Mouse (Mus musculus): Measurements from ENCODE around the gene Tvp23a. TPM values are rescaled to one million over a fixed set of nuclear protein-coding genes. Genes with fewer than 3 reads are reported as not detected.

Tvp23a gene
- polyA plus RNA-seq, 1 experiment from 2014 or later, result 6.8 TPM

DNA sequence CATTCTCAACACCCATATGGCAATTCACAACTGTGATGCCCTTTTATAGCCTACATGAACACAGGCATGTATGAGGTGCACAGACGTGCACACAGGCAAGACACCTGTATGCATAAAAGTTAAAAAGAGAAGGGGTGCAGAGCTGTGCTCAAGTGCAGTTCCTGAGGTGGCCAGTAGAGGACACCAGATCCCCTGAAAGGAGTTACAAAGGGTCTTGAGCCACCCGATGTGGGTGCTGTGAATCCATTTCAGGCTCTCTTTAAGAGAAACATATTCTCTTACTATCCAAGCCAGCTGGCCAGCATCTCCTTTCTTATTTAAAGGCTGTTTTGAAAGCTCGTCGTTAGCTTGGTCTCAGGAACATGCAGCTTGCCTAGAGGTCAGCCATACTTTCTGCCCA lies 30.3 kb downstream of the Tvp23a start:
- Histone ChIP-seq H3K9me3 (ENCODE audit: control insufficient read depth, low read length) (no peaks in the 10 kb centered on the region), H3K9ac (ENCODE audit: low read depth, low read length) (no peak overlapping the region), H3K4me2 (ENCODE audit: low read depth, low read length) (no peak overlapping the region), H3K27ac (ENCODE audit: low read length) (no peak overlapping the region), H3K4me1 (ENCODE audit: control insufficient read depth, insufficient read depth, low read length) (peaks cover 4% of the 10 kb centered on the region; the same call in 1 of the 2 replicates), H3K36me3 (ENCODE audit: control insufficient read depth, insufficient read depth, low read length) (peaks cover 18% of the 10 kb centered on the region), H3K4me3 (ENCODE audit: low read length) (no peak overlapping the region), H3K27me3 (replicated peaks; ENCODE audit: control insufficient read depth, insufficient read depth, low read length) (no peaks in the 10 kb centered on the region)
- WGBS, result 92% methylated on average over 4 of the region's 4 CpGs
- no peak for ATAC-seq

DNA sequence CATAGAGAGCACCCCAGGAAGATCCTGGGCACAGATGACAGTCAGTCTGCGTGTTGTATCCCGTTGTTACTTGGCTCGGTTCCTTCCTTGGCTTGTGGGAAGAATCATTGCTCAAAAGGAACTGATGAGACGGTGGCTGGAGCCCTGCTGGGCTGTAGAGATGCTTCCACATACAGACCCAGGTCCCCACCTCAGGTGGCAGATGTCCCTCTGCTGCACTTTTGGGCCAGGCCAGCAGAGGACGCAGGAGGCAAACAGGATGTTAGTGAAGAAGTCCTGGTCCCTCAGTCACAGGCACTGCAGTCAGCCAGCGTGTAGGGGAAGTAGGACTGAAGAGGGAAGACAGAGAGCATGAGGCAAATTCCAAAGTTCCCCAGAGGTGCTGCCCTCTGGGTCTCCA lies 31.2 kb downstream of the Tvp23a start:
- Histone ChIP-seq H3K4me1 (ENCODE audit: control insufficient read depth, insufficient read depth, low read length) (peaks cover 4% of the 10 kb centered on the region; the same call in 1 of the 2 replicates), H3K9ac (ENCODE audit: low read depth, low read length) (no peak overlapping the region), H3K4me3 (ENCODE audit: low read length) (no peak overlapping the region), H3K4me2 (ENCODE audit: low read depth, low read length) (no peak overlapping the region), H3K36me3 (ENCODE audit: control insufficient read depth, insufficient read depth, low read length) (peaks cover 13% of the 10 kb centered on the region), H3K27ac (ENCODE audit: low read length) (no peak overlapping the region), H3K27me3 (replicated peaks; ENCODE audit: control insufficient read depth, insufficient read depth, low read length) (no peaks in the 10 kb centered on the region), H3K9me3 (ENCODE audit: control insufficient read depth, low read length) (no peaks in the 10 kb centered on the region)
- WGBS, result 78% methylated on average over 6 of the region's 6 CpGs
- no peak for ATAC-seq

DNA sequence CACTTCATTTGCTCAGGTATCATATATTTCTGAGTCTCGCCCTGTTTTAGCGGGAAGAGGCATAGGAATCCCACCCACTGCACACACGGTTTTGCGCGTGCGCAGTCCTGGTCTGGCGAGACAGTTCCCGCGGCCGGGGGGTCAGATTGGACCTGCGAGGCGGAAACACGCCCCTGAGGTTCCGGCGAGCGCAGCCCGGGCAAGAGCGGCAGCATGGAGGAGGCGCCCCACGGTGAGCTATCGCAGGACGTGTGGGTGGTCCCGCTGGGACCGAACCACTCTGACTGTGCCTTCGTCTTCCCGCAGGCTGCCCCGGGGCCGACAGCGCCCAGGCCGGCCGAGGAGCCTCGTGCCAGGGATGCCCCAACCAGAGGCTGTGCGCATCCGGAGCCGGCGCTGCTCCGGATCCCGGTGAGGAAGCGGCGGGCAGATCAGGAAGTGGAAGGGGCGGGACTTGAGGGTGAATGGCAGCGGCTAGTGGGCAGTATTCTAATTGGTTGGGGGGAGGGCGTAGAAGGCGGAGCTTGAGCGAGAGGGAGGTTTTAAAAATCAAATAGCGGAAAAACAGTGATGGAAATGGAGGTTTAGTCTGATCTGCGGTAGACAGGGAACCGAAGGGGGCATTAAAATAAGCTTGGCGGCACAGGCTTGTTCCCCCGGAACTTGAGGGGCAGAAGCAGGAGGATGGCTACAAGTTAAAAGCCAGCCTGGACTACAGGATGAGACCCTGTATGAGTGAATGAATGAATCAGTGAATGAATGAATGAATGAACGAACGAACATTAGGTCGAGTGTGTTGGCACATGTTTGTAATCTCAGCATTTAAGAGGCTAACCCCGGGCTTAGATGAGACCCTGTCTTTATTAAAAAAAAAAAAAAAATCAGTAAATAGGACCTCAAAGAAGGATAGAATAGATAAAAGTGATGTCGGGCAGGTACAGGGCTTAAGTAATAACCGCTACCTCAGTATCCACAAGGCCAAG lies 35.1 kb downstream of the Tvp23a start, which contains the start of gene Nubp1:
Gene Nubp1 (plus strand): TSS at position 185 of the 983 bp plus-strand sequence.
- ATAC-seq, result peak; percentile 99
- 3% methylated on average over 56 of the region's 56 CpGs for WGBS

DNA sequence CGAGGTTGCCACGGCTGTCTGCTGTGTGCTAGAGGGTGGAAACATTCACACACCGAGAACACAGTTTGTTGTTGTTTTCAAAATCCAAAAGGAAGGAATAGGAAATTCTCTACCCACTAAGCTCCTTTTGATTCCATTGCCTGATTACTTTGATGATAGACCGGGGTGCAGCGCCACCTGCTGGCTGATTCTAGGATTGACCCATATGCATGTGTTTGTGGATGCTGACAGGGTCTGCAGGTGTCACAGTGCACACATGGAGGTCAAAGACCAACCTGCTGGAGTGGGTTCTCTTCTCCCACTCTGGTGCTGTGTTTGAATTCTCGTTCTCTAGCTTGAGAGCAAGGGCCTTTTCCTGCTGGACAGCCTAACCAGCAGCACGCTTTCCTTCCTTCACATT lies 48.0 kb downstream of the Tvp23a start:
- Histone ChIP-seq H3K4me1 (ENCODE audit: control insufficient read depth, insufficient read depth, low read length) (no peaks in the 10 kb centered on the region), H3K27me3 (replicated peaks; ENCODE audit: control insufficient read depth, insufficient read depth, low read length) (no peaks in the 10 kb centered on the region), H3K36me3 (ENCODE audit: control insufficient read depth, insufficient read depth, low read length) (no peaks in the 10 kb centered on the region), H3K4me3 (ENCODE audit: low read length) (no peak overlapping the region), H3K9ac (ENCODE audit: low read depth, low read length) (no peak overlapping the region), H3K9me3 (ENCODE audit: control insufficient read depth, low read length) (no peaks in the 10 kb centered on the region), H3K4me2 (ENCODE audit: low read depth, low read length) (no peak overlapping the region), H3K27ac (ENCODE audit: low read length) (no peak overlapping the region)
- 31% methylated on average over 7 of the region's 7 CpGs for WGBS
- ATAC-seq, result no peak; the same call in 1 of the 2 replicates

More for the DNA sequence above, 35.1 kb downstream of the Tvp23a start, which contains the start of gene Nubp1:
- Histone ChIP-seq H3K27ac (ENCODE audit: low read length) (peak within 1 kb of the TSS; percentile 91), H3K36me3 (ENCODE audit: control insufficient read depth, insufficient read depth, low read length) (0 out of 2 replicates have a peak, but pooled peaks cover 3% of the 10 kb centered on the region), H3K9ac (ENCODE audit: low read depth, low read length) (peak within 1 kb of the TSS; percentile 86), H3K27me3 (replicated peaks; ENCODE audit: control insufficient read depth, insufficient read depth, low read length) (no peaks in the 10 kb centered on the region), H3K9me3 (ENCODE audit: control insufficient read depth, low read length) (no peaks in the 10 kb centered on the region), H3K4me3 (ENCODE audit: low read length) (peak within 1 kb of the TSS; percentile 89), H3K4me2 (ENCODE audit: low read depth, low read length) (peak within 1 kb of the TSS; percentile 81), H3K4me1 (ENCODE audit: control insufficient read depth, insufficient read depth, low read length) (peaks cover 4% of the 10 kb centered on the region; the same call in 1 of the 2 replicates)

DNA sequence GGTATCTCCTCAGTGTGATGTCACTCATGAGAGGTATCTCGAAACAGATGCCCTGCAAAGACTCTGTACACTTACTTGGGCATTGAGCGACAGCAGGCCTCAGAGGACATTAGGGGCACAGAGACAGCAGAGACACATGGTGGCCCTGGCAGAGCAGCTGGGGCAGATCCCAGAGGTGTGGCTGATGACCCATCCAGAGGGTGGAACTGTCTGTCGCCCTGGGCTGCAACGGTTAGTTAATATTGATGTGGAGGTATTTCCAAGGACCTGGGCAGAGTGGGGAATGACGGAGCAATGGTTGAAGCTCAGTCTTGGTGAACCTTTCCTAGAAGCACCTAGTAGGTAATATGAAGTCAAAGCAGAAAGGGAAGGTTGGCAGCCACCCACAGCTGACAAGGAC lies 48.4 kb downstream of the Tvp23a start:
- ATAC-seq, result no peak
- H3K9me3 ChIP-seq (ENCODE audit: control insufficient read depth, low read length), result no peaks in the 10 kb centered on the region
- H3K9ac ChIP-seq (ENCODE audit: low read depth, low read length), result no peak overlapping the region
- no peaks in the 10 kb centered on the region for H3K36me3 ChIP-seq (ENCODE audit: control insufficient read depth, insufficient read depth, low read length)
- H3K4me3 ChIP-seq (ENCODE audit: low read length), result no peak overlapping the region
- no peaks in the 10 kb centered on the region for H3K27me3 ChIP-seq (replicated peaks; ENCODE audit: control insufficient read depth, insufficient read depth, low read length)
- H3K4me1 ChIP-seq (ENCODE audit: control insufficient read depth, insufficient read depth, low read length), result no peaks in the 10 kb centered on the region
- H3K4me2 ChIP-seq (ENCODE audit: low read depth, low read length), result no peak overlapping the region
- H3K27ac ChIP-seq (ENCODE audit: low read length), result no peak overlapping the region
- 70% methylated on average over 5 of the region's 5 CpGs for WGBS

DNA sequence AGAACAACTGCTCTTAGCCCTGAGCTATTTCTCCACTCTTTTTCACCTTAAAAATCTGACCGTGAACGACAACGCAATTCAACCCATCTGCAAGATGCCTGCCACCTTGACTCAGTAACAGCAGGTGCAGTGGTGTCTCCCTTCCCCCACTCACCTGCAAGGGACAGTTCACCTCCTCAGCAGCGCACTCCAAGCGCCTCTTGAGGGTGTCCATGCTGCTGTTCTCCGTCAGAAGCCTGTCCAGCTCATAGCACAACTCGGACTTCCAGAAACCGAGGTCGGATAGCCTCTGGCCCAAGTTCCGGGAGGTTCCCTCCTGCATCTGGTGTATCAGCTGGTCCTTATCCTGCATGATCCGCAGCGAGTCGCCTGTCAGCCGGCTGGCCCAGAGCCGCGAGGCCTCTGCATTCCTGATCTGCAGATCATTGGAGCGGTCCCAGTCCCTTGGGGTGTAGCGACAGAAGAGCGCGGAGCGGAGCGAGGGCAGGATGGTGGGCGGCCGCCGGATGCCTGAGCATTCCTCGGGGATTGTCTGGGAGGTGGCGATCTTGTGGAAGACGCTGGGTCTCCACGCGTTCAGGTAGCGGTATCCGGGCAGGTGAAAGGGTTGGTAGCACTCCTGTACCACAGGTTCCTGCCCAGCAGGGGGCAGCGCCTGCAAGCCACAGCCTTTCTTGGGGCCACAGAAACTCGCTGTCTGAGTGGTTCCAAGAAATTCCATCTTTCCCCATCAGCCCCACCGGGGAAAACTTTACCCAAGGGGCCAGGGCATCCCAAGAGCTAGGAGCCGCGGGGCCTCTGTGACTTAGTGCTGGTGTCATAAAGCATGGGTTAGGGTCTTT lies 52.2 kb downstream of the Tvp23a start, which contains the start of gene Tekt5:
Gene Tekt5 (minus strand): TSS at position 792 of the 842 bp plus-strand sequence.
- peak within 1 kb of the TSS; percentile 41 for H3K9ac ChIP-seq (ENCODE audit: low read depth, low read length)
- H3K27ac ChIP-seq (ENCODE audit: low read length), result no peak within 1 kb of the TSS
- peak; percentile 77 for ATAC-seq
- peak within 1 kb of the TSS; percentile 37 for H3K4me3 ChIP-seq (ENCODE audit: low read length)
- H3K4me1 ChIP-seq (ENCODE audit: control insufficient read depth, insufficient read depth, low read length), result no peaks in the 10 kb centered on the region
- H3K36me3 ChIP-seq (ENCODE audit: control insufficient read depth, insufficient read depth, low read length), result no peaks in the 10 kb centered on the region
- no peaks in the 10 kb centered on the region for H3K27me3 ChIP-seq (replicated peaks; ENCODE audit: control insufficient read depth, insufficient read depth, low read length)
- no peaks in the 10 kb centered on the region for H3K9me3 ChIP-seq (ENCODE audit: control insufficient read depth, low read length)
- peak within 1 kb of the TSS; percentile 76 for H3K4me2 ChIP-seq (ENCODE audit: low read depth, low read length)
- 5% methylated on average over 37 of the region's 37 CpGs for WGBS

DNA sequence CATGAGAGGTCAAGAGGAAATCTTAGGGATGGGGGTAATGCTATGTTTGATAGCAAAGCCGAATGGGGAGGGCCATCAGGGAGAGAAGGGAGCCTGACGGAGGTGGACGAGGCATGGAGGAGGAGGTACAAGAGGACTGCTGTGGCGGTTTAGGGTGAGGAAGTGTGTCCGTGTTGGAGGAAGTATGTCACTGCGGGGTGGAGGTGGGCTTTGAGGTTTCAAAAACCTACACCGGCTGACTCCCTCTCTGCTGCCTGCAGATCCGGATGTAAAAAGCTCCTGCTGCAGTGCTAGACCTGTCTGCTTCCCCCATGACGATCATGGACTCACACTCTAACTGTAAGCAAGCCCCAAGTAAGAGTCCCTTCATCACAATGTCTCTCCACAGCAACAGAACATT lies 54.6 kb downstream of the Tvp23a start:
- Histone ChIP-seq H3K27me3 (replicated peaks; ENCODE audit: control insufficient read depth, insufficient read depth, low read length) (no peaks in the 10 kb centered on the region), H3K36me3 (ENCODE audit: control insufficient read depth, insufficient read depth, low read length) (no peaks in the 10 kb centered on the region), H3K9ac (ENCODE audit: low read depth, low read length) (no peak overlapping the region), H3K9me3 (ENCODE audit: control insufficient read depth, low read length) (no peaks in the 10 kb centered on the region), H3K4me3 (ENCODE audit: low read length) (no peak overlapping the region), H3K4me1 (ENCODE audit: control insufficient read depth, insufficient read depth, low read length) (no peaks in the 10 kb centered on the region), H3K4me2 (ENCODE audit: low read depth, low read length) (no peak overlapping the region), H3K27ac (ENCODE audit: low read length) (no peak overlapping the region)
- no peak for ATAC-seq
- 71% methylated on average over 9 of the region's 9 CpGs for WGBS

DNA sequence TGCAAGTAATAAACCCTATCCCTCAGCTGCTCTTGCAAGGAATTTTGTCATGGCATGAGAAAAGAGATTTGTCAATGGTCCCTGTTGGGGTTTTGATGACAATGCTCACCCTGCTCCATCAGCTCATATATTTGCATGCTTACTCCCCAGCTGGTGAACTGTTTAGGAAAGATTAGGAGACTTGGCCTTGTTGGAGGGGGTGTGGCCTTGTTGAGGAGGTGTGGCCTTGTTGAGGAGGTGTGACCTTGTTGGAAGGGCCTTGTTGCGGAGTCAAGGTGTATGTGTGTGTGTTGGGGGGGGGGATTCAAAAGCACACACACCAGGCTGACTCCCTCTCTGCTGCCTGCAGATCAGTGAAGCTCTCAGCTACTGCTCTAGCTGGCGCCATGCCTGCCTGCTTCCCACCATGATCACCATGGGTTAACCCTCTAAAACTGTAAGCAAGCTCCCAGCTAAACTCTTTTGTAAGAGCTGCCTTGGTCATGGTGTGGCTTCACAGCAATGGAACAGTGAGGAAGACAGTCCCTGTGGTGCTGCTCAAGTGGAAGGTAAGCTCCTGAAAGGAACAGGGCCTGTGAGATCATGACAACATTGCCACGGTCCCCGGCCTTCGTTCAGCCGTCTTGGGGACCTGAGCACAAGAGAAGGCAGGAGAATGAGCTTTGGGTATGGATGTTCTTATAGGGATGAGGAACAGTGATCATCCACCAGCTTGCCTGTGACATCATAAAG lies 58.4 kb downstream of the Tvp23a start:
- Histone ChIP-seq H3K9ac (ENCODE audit: low read depth, low read length) (no peak overlapping the region), H3K4me1 (ENCODE audit: control insufficient read depth, insufficient read depth, low read length) (peaks cover 6% of the 10 kb centered on the region; the same call in 1 of the 2 replicates), H3K36me3 (ENCODE audit: control insufficient read depth, insufficient read depth, low read length) (no peaks in the 10 kb centered on the region), H3K4me3 (ENCODE audit: low read length) (no peak overlapping the region), H3K4me2 (ENCODE audit: low read depth, low read length) (no peak overlapping the region), H3K9me3 (ENCODE audit: control insufficient read depth, low read length) (no peaks in the 10 kb centered on the region), H3K27me3 (replicated peaks; ENCODE audit: control insufficient read depth, insufficient read depth, low read length) (no peaks in the 10 kb centered on the region), H3K27ac (ENCODE audit: low read length) (no peak overlapping the region)
- 89% methylated on average over 6 of the region's 6 CpGs for WGBS
- ATAC-seq, result no peak
